Mouse (Mus musculus): ENCODE measurements around the gene Zbtb16. TPM values are rescaled to one million over a fixed set of nuclear protein-coding genes. Genes with fewer than 3 reads are reported as not detected.

Zbtb16 gene
- polyA plus RNA-seq, 1 experiment from 2014 or later: 1.00 TPM

DNA sequence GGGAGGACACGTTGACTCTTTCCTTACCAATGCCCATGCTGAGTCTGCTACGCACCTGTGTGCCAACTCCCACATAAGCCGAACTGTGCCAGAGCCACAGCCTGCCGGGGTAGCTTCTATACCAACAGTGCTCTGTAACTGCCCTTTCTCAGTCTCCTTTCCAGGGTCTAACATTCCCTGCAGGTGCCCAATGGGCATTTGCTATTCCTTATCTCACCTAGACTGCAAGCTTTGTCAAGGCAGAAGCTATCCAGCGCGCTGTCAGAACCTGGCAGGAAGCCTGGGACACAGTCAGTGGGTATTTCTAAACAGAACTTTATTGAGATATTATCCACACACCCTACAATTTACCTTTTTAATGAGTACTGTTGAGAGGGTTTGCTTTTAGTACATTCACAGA lies 82.1 kb downstream of the Zbtb16 start:
- 85% methylated on average over 6 of the region's 6 CpGs for WGBS
- no peaks in the 10 kb centered on the region for H3K9me3 ChIP-seq (replicated peaks)
- no peak for ATAC-seq (ENCODE audit: insufficient number of reproducible peaks, low FRiP score)
- no peak overlapping the region for H3K27ac ChIP-seq (ENCODE audit: poor library complexity, severe bottlenecking)
- peaks cover 14% of the 10 kb centered on the region for H3K4me1 ChIP-seq (replicated peaks)
- H3K4me2 ChIP-seq: no peak overlapping the region
- no peak overlapping the region for H3K9ac ChIP-seq
- H3K36me3 ChIP-seq: no peaks in the 10 kb centered on the region
- no peaks in the 10 kb centered on the region for H3K27me3 ChIP-seq (replicated peaks)
- H3K4me3 ChIP-seq: no peak overlapping the region

DNA sequence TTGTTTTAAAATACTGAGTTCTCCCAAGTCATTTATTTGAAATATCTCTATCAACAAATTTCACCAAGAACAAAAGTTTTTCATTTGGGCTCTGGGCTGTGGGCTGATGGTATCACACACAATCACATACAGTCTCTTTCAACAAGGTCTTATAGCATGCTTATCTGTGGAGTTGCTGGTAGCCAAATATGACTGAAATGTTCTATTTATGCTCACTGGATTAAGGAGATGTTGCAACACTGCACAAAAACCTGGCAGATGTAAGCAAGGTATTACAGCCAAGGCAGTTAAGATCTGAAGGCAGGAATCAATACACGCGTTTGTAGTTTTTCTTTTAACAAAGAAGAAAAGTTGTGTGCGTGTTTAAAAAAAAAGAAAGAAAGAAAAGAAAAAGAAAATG lies 84.1 kb downstream of the Zbtb16 start:
- H3K36me3 ChIP-seq: no peaks in the 10 kb centered on the region
- no peak overlapping the region for H3K4me3 ChIP-seq
- no peaks in the 10 kb centered on the region for H3K9me3 ChIP-seq (replicated peaks)
- no peak overlapping the region for H3K4me2 ChIP-seq
- no peak overlapping the region for H3K9ac ChIP-seq
- H3K4me1 ChIP-seq (replicated peaks): peaks cover 14% of the 10 kb centered on the region
- 90% methylated on average over 3 of the region's 3 CpGs for WGBS
- H3K27ac ChIP-seq (ENCODE audit: poor library complexity, severe bottlenecking): no peak overlapping the region
- H3K27me3 ChIP-seq (replicated peaks): no peaks in the 10 kb centered on the region
- no peak for ATAC-seq (ENCODE audit: insufficient number of reproducible peaks, low FRiP score)

DNA sequence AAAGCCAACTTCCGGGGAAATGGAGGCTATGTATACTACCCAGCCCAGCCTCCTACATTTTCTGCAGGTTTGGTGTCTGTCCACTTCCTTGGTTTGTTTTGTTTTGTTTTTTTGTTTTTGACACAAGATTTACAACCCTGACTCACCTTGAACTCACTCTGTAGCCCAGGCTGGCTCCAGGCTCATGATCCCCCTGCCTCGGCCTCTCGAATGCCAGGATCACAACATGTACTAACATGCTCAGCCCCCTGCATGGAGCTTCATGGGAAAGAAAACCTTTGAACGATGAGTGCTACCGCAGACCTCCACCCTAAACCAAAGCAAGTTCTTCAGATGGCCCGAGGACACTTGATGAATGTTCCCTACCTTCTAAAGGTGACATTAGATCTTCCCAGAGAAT lies 86.4 kb downstream of the Zbtb16 start:
- WGBS: 84% methylated on average over 6 of the region's 6 CpGs
- ATAC-seq (ENCODE audit: insufficient number of reproducible peaks, low FRiP score): no peak

DNA sequence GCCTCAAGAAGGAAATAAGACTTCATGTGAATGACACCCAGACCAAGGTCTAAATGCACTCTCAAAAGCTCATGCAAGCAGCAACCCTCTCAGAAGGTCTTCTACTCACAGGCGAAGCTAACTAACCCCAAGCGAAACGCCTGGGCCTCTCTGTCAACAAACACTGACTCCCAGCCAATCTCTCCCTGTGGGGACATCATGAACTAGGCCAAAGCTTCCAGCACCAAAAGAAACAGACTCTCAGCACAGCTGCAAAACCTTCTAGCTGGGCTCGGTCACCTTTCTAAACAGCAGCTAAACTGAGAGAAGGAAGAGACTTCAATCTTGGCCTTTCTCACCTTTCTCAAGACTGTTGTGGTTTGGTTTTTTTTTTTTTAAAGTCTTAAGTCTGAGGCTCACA lies 86.9 kb downstream of the Zbtb16 start:
- WGBS: 82% methylated on average over 4 of the region's 4 CpGs
- H3K9me3 ChIP-seq (replicated peaks): no peaks in the 10 kb centered on the region
- H3K27me3 ChIP-seq (replicated peaks): no peaks in the 10 kb centered on the region
- no peak overlapping the region for H3K27ac ChIP-seq (ENCODE audit: poor library complexity, severe bottlenecking)
- no peak overlapping the region for H3K4me3 ChIP-seq
- no peaks in the 10 kb centered on the region for H3K36me3 ChIP-seq
- no peak for ATAC-seq (ENCODE audit: insufficient number of reproducible peaks, low FRiP score)
- H3K4me2 ChIP-seq: no peak overlapping the region
- 0 out of 2 replicates have a peak, but pooled peaks cover 2% of the 10 kb centered on the region for H3K4me1 ChIP-seq (replicated peaks)
- no peak overlapping the region for H3K9ac ChIP-seq

More for the DNA sequence above, 86.4 kb downstream of the Zbtb16 start:
- Histone ChIP-seq H3K4me3 (no peak overlapping the region), H3K27me3 (replicated peaks) (no peaks in the 10 kb centered on the region), H3K27ac (ENCODE audit: poor library complexity, severe bottlenecking) (no peak overlapping the region), H3K9ac (no peak overlapping the region), H3K36me3 (no peaks in the 10 kb centered on the region), H3K9me3 (replicated peaks) (no peaks in the 10 kb centered on the region), H3K4me2 (no peak overlapping the region), H3K4me1 (replicated peaks) (0 out of 2 replicates have a peak, but pooled peaks cover 2% of the 10 kb centered on the region)

DNA sequence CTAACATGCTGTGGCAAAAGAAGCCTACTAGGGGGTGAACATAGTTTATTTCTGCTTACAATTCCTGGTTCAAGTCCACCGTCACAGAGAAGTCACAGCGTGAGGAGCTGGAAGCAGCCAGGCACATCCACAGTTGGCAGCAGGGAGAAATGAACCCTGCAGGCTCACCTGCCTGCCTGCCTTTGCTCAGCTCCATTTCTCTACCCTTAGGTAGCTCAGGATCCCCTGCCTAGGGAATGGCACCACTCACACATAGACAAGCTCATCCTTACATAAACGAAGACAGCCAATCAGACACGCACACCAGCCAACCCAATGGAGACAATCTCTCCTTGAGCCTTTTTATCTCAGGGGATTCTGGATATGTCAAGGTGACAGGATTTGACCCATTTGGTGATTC lies 87.3 kb downstream of the Zbtb16 start:
- WGBS: 93% methylated on average over 4 of the region's 4 CpGs

DNA sequence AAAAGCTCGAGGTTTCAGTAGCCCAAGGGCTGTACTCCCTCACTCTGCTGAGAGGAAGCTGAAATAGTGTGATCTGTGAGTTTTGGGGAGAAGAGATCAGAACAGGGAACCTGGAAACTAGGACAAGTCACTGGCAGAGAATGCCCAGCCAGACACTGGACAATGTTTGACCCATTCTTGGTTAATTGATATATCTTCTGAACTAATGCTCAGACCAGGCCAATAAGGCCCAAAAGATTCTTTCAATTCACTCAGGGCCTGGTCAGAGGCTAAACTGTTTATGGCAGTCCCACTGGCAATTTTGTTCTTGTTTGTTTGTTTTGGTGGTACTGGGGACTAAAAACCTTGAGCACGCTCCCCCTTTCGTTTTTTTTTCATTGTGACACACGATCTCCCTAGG lies 87.8 kb downstream of the Zbtb16 start:
- Histone ChIP-seq H3K27ac (ENCODE audit: poor library complexity, severe bottlenecking) (no peak overlapping the region), H3K27me3 (replicated peaks) (no peaks in the 10 kb centered on the region), H3K9ac (no peak overlapping the region), H3K4me3 (no peak overlapping the region), H3K4me1 (replicated peaks) (no peaks in the 10 kb centered on the region), H3K9me3 (replicated peaks) (no peaks in the 10 kb centered on the region), H3K36me3 (no peaks in the 10 kb centered on the region), H3K4me2 (no peak overlapping the region)
- 72% methylated on average over 4 of the region's 4 CpGs for WGBS
- no peak for ATAC-seq (ENCODE audit: insufficient number of reproducible peaks, low FRiP score)

More for the DNA sequence above, 87.3 kb downstream of the Zbtb16 start:
- ATAC-seq (ENCODE audit: insufficient number of reproducible peaks, low FRiP score): no peak
- Histone ChIP-seq H3K9me3 (replicated peaks) (no peaks in the 10 kb centered on the region), H3K4me3 (no peak overlapping the region), H3K27me3 (replicated peaks) (no peaks in the 10 kb centered on the region), H3K4me1 (replicated peaks) (0 out of 2 replicates have a peak, but pooled peaks cover under 1% of the 10 kb centered on the region), H3K36me3 (no peaks in the 10 kb centered on the region), H3K27ac (ENCODE audit: poor library complexity, severe bottlenecking) (no peak overlapping the region), H3K9ac (no peak overlapping the region), H3K4me2 (no peak overlapping the region)

DNA sequence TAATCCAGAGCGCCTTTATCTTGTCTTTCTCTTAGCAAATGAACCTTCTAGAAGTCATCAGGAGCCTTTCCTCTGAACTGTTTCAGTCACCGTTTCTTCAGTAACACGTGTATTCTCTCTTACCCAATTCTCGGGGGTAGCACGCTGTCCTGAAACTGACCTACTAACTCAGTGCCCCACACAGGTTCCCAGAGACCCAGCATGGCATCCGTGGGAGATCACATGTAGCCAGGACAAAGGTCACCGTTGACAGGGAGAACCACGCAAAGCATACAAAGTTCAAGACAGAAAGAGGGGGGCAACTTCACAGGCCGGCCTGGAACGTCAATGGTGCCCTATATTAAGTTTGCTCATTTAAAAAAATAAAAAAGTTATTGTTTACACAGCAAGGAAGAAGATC lies 89.5 kb downstream of the Zbtb16 start:
- no peak for ATAC-seq (ENCODE audit: insufficient number of reproducible peaks, low FRiP score)
- Histone ChIP-seq H3K4me1 (replicated peaks) (peaks cover 4% of the 10 kb centered on the region; the same call in 1 of the 2 replicates), H3K4me2 (no peak overlapping the region), H3K9me3 (replicated peaks) (no peaks in the 10 kb centered on the region), H3K27me3 (replicated peaks) (0 out of 2 replicates have a peak, but pooled peaks cover 4% of the 10 kb centered on the region), H3K4me3 (no peak overlapping the region), H3K9ac (no peak overlapping the region), H3K36me3 (no peaks in the 10 kb centered on the region), H3K27ac (ENCODE audit: poor library complexity, severe bottlenecking) (no peak overlapping the region)
- 90% methylated on average over 10 of the region's 10 CpGs for WGBS

DNA sequence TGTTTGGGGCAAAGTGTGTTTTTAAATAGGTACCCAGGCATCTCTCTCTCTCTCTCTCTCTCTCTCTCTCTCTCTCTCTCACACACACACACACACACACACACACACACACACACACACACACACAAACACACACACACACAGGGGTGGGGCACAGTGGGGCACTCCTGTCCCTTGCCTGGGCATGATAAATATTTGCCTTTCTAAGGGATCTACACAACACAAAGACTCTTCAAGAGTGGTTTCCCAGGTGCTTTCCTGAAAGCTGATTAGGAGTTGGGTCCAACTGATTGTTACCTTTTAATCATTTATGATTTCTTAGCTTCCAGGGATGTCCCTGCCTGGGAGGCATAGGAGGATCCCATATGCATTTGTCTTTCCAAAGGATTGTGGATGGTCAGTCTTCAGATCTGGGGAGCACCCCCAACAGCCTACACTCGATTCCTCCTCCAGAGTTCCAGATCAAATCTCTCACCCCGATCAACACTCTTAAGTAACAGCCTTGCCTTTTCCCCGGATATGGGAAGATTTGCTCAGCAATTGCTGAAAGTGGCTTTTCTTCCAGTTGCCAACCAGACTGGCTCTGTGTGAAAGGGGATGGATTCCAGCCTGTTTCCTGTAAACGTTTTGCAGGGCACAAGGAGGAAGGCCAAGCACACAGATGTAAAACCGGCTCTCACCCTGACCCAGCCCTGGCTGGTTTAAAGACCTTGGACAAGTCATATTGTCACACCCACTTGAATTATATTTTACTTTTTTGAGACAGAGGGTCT lies 90.5 kb downstream of the Zbtb16 start:
- Histone ChIP-seq H3K36me3 (no peaks in the 10 kb centered on the region), H3K9ac (no peak overlapping the region), H3K9me3 (replicated peaks) (no peaks in the 10 kb centered on the region), H3K27ac (ENCODE audit: poor library complexity, severe bottlenecking) (no peak overlapping the region), H3K4me1 (replicated peaks) (peaks cover 12% of the 10 kb centered on the region), H3K4me2 (no peak overlapping the region), H3K27me3 (replicated peaks) (0 out of 2 replicates have a peak, but pooled peaks cover 4% of the 10 kb centered on the region), H3K4me3 (no peak overlapping the region)
- 69% methylated on average over 5 of the region's 5 CpGs for WGBS
- no peak for ATAC-seq (ENCODE audit: insufficient number of reproducible peaks, low FRiP score)

DNA sequence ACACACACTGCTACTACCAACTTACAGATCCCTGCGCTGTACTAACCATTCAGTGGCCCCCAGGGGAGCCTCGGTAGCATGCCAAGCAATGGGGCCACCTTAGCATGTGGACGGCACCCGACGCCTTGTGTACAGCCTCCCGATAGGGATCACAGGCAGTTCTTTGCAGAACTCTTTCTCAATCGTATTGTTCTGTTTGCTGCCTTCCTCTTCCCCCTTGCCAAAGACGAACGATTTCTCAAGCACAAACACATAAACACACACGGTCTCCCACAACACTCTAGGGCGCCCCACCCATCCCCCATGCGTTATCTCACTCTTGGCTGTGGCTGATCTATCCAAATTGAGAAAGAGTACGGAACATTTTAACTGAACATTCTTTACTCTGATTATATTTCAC lies 91.1 kb downstream of the Zbtb16 start:
- Histone ChIP-seq H3K4me3 (no peak overlapping the region), H3K4me2 (no peak overlapping the region), H3K36me3 (no peaks in the 10 kb centered on the region), H3K9ac (no peak overlapping the region), H3K27ac (ENCODE audit: poor library complexity, severe bottlenecking) (no peak overlapping the region), H3K4me1 (replicated peaks) (peaks cover 16% of the 10 kb centered on the region), H3K9me3 (replicated peaks) (no peaks in the 10 kb centered on the region), H3K27me3 (replicated peaks) (0 out of 2 replicates have a peak, but pooled peaks cover 4% of the 10 kb centered on the region)
- 80% methylated on average over 13 of the region's 13 CpGs for WGBS
- ATAC-seq (ENCODE audit: insufficient number of reproducible peaks, low FRiP score): no peak

DNA sequence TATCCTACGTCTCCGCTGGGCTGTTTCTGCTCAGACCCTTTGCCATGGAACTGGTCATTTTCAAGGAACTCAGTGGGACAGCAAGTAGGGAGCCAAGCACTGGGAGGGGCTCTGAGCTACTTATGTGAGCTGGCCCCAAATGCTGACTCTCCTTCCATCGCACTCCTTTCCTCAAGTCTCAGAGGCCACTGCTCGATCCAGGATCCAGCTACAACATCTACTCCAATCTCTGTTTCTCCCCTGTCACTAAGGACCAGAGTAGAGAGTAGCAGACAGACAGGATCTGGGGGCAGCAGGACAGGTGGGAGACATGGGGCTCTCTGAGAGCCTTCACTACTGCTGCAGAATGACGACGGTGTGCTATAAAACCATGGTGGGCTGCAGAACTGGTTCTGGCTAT lies 91.6 kb downstream of the Zbtb16 start:
- Histone ChIP-seq H3K36me3 (no peaks in the 10 kb centered on the region), H3K4me3 (no peak overlapping the region), H3K27me3 (replicated peaks) (0 out of 2 replicates have a peak, but pooled peaks cover 4% of the 10 kb centered on the region), H3K4me2 (no peak overlapping the region), H3K4me1 (replicated peaks) (peaks cover 21% of the 10 kb centered on the region), H3K27ac (ENCODE audit: poor library complexity, severe bottlenecking) (no peak overlapping the region), H3K9ac (no peak overlapping the region), H3K9me3 (replicated peaks) (no peaks in the 10 kb centered on the region)
- 79% methylated on average over 6 of the region's 6 CpGs for WGBS
- no peak for ATAC-seq (ENCODE audit: insufficient number of reproducible peaks, low FRiP score)

DNA sequence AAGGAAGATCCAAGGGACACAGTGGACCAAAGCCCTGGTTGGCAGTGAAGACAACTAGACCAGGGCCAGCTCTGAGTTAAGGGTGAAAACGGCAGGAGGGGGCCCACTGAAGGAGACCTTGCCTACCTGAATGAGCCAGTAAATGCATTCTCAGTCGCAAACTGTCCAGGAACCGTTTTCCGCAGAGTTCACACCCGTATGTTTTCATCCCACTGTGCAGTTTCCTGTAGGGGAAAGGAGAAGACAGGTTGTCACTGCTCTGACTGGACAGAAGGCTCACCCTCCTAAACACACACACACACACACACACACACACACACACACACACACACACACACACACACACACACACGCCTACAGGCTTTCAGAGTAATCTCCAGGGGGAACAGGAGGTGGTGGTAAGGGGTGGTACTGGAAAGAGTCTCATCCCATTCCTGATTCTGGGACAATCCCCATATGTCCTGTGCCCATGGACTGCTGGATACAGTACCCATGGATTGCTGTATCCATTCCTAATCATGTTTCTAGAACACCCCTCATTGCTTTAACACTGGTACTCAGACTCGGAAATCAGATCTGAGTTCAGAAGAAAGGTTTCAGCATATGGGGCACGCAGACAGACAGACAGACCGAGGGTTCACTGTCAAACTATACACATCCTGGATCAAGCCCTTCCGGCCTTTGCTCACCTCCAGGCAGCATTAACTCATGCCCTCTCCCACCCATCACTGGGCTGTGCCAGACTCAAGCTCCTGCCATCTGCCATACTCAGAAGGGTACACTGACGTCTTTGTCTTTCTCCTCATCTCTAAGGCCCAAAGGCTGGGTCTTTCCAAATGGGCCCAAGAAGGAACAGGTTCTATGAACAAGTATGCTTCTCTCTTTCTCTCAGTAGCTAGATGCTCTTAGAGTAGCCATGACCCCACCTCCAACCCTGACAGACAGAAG lies 92.4 kb downstream of the Zbtb16 start:
- Histone ChIP-seq H3K4me1 (replicated peaks) (peaks cover 22% of the 10 kb centered on the region), H3K27me3 (replicated peaks) (0 out of 2 replicates have a peak, but pooled peaks cover 4% of the 10 kb centered on the region), H3K4me2 (no peak overlapping the region), H3K4me3 (no peak overlapping the region), H3K36me3 (no peaks in the 10 kb centered on the region), H3K9me3 (replicated peaks) (no peaks in the 10 kb centered on the region), H3K27ac (ENCODE audit: poor library complexity, severe bottlenecking) (no peak overlapping the region), H3K9ac (no peak overlapping the region)
- WGBS: 83% methylated on average over 11 of the region's 11 CpGs
- no peak for ATAC-seq (ENCODE audit: insufficient number of reproducible peaks, low FRiP score)

Measured in heart, embryonic 12.5 days (tissue).